Mouse (Mus musculus) monocyte, adult 2 months (primary cell): ENCODE measurements around the gene Gm2310.
"Not testable (repeated sequence)": the region's sequence is repeated elsewhere in the genome, so short reads cannot be mapped to it uniquely, and the experiment has no call there.

ENCODE experiments used
- DNase-seq, 2 experiments: peaks; one replicate each; pipeline ENCODE4 v3.0.0; 2022; ENCODE audit warnings: low spot score in 2 of 2, low read depth in 1 of 2

Gm2310 gene

GRCm38 (mm10) chr15:8519853-8520252 lies at the start of gene Gm2310:
Gene Gm2310, minus strand, starts transcription at chr15:8519953.
- DNase-seq, result not testable (repeated sequence)

GRCm38 (mm10) chr15:8568645-8569528 lies 49.1 kb upstream of the Gm2310 start:
- peak; percentile 3 to 6 for DNase-seq

- DNase-seq, result no peak
Measured at GRCm38 (mm10) chr15:8568286-8568644, 48.5 kb upstream of the Gm2310 start.

- no peak for DNase-seq
Measured at GRCm38 (mm10) chr15:8565416-8565815, 45.7 kb upstream of the Gm2310 start.

- no peak for DNase-seq
Measured at GRCm38 (mm10) chr15:8564331-8564730, 44.6 kb upstream of the Gm2310 start.

GRCm38 (mm10) chr15:8563423-8564194 lies 43.9 kb upstream of the Gm2310 start:
- DNase-seq, result no peak

GRCm38 (mm10) chr15:8562776-8563175 lies 43.0 kb upstream of the Gm2310 start:
- DNase-seq, result no peak

- no peak for DNase-seq
Measured at GRCm38 (mm10) chr15:8531201-8531600, 11.4 kb upstream of the Gm2310 start.

- no peak for DNase-seq
Measured at GRCm38 (mm10) chr15:8512957-8513356, 6.8 kb downstream of the Gm2310 start.

GRCm38 (mm10) chr15:8511861-8512260 lies 7.9 kb downstream of the Gm2310 start:
- DNase-seq, result peak; percentile 18 to 22

GRCm38 (mm10) chr15:8502431-8502830 lies 17.3 kb downstream of the Gm2310 start:
- DNase-seq, result no peak

- DNase-seq, result no peak
Measured at GRCm38 (mm10) chr15:8485261-8485660, 34.5 kb downstream of the Gm2310 start.

GRCm38 (mm10) chr15:8469006-8469575 lies 50.7 kb downstream of the Gm2310 start:
- no peak for DNase-seq
